Mouse (Mus musculus) spleen, adult 18-20 months (tissue): ENCODE measurements around the gene Zfp786.
A peak's percentile ranks its signal among the peaks of the same experiment; 100 is the strongest.
"Not testable (repeated sequence)": the region's sequence is repeated elsewhere in the genome, so short reads cannot be mapped to it uniquely, and the experiment has no call there.

ENCODE experiments used
- DNase-seq, 2 experiments: peaks; one replicate each; pipeline ENCODE4 v3.0.0; 2022; ENCODE audit warnings: mixed read lengths in 2 of 2

Gene Zfp786

DNA sequence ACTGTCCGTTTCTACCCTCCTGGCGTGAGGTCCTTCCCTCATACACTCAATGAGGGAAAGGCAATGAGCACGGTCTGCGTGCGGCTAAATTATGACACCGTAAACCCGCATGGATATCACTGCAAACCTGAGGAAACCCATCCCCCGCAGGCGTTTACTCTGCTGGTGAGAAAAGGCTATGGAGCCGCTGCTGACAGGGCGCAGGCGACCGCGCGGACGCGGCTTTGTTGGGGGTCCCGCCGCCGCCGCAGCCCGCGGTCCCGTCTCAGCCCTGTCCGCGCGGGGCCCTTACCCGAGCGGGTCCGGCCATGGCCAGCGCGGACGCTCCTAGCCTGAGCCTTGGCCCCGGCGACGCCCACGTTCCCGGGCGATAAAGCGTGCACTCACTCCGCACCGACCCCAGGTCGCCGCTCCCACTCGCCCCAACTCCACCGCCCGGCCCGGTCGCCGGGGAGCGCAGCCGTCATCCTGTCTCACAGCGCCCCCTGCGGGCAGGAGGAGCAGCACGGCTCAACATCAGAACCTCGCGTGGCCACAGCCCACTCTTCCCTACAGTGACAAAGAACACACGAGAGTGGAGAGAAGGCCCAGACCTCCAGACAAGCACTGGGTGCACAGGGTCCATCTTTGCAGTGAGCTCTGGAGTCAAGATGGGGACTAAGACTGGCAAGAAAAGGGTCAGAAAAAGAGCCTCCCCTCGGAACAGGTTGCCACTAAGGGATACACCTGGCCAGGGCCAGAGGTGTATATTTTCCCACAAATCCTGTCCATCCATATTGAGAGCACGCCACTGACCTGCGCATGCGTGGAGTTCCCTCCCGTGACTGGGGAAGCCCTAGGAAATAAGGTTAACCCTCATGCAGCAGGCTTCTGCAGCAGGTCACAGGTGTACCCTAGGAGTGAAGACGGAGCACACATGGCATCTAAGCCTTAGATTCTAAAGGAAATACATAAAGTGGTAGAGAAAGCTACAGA, at the start of gene Zfp786:
TSS of gene Zfp786 (minus strand) at position 764 of the 975 bp plus-strand sequence.
- peak; percentile 82 to 93 for DNase-seq

DNA sequence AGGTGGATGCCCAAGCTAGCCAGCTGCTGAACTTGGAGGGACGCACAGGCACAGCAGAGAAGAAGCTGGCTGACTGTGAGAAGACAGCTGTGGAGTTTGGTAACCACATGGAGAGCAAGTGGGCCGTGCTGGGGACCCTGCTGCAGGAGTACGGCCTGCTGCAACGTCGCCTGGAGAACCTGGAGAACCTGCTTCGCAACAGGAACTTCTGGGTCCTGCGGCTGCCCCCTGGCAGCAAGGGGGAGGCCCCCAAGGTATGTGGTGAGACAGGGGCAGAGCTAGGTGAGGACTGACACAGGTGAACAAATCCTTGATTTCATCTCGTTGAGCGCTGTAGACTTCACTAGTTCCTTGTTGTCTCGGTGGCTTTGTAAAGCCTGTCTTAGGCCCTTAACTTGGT, 49.5 kb upstream of the Zfp786 start:
- DNase-seq: no peak

DNA sequence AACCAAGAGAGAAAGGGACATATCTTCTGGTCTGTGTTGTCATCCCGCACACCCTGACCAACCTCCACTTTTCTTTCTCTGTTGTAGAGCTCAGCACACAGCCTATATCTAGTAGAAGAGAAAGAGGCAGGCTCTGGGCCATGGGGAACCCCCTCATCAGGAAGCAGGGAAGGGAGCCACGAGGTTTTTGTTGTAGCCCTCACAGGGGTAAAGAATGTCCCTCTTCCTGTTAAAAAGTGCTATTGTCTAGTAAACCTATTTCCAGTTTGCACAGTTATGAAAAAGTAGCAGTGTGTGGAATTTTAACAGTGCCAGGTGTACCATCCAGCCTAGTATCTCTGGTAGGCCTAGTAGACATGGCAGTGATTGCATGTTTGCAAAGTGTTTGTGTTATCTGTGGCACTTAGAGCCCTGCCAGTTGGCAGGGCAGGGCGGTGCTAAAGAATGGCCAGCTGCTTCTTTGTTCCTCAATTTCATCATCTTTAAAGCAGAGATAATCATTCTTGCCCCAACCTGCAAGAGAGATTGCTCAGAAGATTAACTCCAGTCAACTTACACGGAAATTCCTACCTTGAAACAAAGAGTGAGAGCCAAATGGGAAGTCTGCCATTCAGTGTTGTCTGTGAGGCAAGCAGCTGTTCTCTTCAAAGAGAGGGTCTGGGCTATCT, 48.5 kb upstream of the Zfp786 start:
- no peak for DNase-seq

DNA sequence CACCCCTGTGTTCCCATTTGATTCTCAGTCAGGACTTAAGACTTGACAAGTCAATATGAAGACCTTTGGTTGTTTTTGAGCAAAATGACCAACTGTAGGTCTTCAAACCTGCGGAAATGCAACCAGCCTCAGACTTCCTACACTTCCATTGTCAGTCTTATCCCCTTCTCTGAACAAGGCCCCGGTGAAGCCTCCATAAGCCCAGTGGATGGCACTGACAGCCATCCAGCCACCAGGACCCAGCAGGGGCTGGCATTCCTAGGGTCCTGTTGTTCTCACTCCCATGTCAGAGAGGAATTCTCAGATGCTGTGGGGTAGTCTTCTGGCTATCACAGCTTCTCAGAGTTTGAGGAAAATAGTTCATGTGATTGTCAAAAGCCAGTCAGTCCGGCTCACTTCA, 47.9 kb upstream of the Zfp786 start:
- DNase-seq: no peak

DNA sequence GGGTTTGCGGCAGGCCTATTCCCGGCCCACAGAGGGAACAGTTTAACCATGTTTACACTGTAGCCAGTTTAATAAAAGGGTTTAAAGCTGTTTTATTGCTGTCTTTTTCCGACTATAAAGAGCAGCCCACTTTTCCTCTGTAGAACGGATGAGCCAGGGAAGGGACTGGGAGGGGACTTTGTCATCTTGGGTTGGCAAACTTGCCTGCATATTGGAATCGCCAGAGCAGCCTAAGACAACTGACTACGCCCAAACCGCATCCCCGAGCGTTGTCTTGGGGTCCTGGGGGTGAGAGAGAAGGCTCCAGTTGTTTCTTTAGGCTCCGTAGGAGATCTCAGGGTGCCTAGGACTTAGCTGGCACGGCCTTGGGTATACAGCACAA, 47.5 kb upstream of the Zfp786 start:
- DNase-seq: no peak

DNA sequence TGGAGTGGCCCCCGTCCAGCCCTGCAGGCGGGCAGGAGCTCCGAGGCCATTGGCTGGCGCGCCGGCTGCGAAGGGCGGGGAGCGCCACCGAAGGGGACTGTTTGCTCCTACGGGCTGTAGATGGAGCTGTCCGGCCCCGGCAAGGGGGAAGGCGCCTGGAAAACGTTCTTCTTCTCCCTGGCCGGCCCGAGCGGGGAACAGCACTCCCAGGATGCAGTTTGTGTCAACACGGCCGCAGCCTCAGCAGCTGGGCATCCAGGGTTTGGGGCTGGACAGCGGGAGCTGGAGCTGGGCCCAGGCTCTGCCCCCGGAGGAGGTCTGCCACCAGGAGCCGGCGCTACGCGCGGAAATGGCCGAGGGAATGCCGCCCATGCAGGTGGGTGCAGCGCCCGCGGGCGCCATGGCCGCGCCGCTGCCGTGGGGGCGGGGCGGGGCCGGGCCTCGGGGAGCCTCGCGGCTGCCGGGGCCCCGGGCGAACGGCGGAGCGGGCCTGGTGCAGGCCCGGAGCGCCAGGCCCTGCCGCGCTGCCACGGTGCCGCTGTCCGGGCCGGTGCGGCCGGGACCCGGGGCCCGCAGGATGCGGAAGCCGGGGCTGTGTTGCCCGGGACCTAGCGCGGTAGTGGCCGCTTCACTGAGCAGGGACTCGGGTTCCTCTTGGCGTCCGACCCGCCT, 46.9 kb upstream of the Zfp786 start:
- DNase-seq: peak; percentile 72 to 80

DNA sequence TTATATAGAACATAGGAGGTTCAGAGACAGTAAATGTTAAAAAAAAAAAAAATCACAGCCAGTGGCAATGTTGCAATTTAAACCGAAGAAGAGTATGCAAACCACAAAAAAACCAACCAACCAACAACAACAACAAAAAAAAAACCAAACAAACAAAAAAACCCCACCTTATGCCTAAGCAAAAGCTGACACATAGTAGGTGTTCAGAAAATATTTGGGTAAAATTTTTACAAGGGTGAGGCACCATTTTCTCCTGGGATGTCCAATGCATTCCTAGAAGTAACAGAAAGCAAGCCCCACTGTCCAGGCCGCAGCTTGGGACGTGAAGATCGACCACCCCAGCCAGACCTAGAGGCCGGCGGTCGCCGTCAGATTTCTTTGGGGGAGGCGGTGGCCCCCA, 46.4 kb upstream of the Zfp786 start, which contains the start of gene Zfp282:
TSS of gene Zfp282 (plus strand) at position 147 of the 400 bp plus-strand sequence.
- DNase-seq: no peak

DNA sequence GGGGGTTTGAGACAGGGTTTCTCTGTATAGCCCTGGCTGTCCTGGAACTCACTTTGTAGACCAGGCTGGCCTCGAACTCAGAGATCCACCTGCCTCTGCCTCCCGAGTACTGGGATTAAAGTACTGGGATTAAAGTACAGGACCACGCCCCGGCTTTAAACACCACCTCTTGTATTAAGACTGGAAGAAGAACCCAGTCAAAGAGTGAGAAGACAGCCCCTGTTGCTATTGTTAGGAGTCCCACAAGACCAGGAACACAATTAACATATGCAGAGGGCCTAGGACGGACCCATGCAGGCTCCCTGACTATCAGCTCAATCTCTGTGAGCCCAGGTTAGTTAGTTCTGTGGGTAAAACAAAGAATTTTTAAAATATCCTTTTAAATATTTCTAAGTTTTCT, 41.6 kb upstream of the Zfp786 start:
- DNase-seq: no peak

DNA sequence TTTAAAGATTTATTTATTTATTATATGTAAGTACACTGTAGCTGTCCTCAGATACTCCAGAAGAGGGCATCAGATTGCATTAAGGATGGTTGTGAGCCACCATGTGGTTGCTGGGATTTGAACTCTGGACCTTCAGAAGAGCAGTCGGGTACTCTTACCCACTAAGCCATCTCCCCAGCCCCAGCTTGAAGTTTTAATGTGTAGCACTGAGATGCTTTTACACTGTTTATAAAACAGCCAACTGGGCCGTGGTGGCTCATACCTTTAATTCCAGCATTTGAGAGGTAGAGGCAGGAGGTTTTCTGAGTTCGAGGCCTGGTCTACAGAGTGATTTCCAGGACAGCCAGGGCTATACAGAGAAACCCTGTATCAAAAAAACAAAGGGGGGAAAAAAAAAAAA, 27.1 kb upstream of the Zfp786 start:
- not testable (repeated sequence) for DNase-seq

DNA sequence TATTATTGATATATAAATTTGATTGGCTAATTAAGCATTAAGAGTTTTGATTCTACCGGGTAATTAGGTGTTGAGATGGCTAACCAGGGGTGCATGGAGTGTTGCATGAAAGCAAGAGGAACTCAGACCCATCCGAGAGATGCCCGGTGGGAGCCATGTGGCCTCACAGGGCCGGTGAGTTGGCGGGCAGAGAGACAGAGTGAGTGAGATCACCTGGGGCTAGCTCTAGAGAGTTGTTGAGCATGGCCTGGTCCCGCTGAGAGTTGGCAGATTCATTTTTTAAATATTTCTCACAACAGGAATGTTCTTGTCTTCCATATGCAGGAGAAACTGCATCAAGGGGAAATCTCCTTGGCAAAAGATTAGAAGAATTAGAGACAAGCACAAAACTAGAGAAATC, 26.6 kb upstream of the Zfp786 start:
- no peak for DNase-seq

DNA sequence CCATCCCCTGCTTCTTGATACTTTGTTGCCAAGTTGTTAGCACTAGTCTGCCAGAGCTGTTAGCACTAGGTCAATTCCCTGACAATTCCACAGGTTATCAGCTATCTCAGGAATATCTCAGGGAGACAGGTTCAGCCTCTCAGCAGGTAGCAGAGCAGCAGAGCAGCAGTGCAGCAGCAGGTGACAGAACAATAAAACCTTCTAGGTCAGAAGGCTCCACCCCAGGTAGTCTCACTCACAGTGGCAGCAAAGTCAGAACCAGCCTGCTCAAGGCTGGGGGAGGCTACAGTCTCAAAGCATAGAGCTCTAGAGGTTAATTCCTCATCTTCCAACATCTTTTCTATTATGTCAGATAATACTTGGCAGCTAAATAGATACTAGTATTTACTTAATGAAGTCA, 15.1 kb upstream of the Zfp786 start:
- no peak for DNase-seq

DNA sequence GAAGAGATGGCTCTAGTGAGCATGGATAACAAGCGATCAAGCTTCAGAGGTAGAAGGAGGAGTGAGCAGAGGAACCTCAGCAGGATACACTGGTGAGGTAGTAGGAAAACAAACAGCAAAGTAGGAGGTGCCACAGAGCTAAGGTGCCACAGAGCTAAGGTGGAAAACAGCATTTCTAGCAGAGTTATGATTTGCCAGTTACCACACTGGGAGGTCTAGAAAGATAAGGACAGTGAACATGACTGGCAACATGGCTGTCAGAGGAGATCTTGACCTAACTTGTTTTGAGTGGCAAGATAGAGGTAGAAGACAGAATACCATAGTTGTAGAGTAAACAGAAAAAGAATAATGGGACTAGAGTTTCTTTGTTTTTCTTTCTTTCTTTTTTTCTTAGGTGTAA, 11.7 kb upstream of the Zfp786 start:
- no peak for DNase-seq

DNA sequence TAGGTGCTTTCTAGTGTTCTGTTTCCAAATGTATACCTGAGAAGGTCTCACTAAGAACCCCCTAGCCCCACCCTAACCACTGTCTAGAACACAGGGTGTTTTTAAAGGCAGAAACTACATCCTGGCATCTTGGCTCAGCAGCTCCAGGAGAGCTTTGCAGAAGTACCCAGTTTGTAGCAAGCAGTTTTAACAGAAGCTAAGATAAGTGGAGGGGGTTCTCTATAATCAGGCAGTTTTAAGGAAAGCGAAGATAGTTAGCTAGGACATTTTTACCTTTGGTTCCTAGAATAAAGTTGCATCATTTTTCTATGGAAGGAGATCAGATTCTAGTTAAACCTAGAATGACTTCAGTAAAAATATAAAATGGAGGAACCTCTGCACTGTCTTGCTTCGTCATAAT, 11.2 kb upstream of the Zfp786 start:
- DNase-seq: no peak

DNA sequence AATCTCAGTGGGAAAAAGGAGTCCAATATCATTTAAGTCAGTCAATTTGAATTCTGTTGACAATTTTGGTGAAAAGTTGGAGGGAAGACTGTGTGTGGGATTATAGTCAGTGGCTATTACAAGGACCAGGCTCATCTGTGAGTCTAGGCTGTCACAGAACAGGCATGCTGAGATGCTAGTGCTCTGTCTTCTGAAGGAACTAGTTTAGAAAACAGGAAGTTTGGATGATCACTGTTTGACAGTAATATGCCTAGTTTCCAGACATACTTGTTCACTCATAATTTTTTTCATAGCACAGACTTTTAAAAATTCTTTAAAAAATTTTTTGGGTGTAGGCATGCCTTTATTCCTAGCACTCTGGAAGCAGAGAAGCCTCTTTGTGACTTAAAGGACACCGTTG, 10.4 kb upstream of the Zfp786 start:
- no peak for DNase-seq

DNA sequence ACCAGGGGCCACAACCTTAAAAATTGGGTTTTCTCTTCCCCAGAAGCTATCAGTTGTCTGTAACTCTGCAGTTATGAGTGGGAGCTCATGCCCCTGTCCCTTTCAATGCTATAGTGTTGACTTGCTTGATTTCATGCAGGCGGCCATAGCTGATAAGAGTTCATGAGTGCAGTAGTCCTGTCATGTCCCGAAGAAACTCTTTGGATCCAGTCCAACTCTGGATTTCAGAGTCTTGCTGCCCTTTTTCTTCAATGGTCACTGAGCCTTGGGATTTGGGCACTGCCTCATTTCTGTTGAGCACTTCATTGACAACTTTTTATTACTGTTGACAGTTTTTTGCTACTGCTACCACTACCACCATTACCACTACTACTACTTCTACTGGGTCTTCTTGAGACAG, 7.0 kb upstream of the Zfp786 start:
- no peak for DNase-seq

DNA sequence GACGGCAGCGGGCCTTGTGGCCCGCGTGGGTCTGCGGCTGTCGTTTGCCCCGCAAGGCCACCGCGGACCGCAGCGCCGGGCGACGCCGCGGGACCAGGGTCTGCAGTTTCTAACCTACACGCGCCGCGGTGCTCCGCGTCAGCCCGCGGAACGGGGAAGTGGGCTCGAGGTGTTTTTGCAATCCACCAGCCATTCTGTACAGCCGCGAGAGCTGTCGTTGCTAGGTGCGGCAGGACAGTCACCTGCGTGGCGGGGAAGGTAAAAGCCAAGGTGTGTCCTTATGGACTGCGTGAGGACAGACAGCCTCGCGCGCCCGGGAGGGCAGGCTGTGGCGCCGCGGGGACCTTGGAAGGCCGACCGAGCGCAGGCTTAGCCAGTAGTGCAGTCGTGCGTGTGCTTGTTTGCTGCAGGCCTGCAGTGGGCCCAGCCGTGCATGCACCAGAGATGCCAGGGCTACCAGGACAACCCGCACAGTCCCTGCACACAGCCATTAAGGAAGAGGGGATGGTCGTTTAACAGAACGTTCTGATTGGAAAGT, 5.4 kb upstream of the Zfp786 start:
- peak in 1 of 2 experiments; percentile 59 for DNase-seq

DNA sequence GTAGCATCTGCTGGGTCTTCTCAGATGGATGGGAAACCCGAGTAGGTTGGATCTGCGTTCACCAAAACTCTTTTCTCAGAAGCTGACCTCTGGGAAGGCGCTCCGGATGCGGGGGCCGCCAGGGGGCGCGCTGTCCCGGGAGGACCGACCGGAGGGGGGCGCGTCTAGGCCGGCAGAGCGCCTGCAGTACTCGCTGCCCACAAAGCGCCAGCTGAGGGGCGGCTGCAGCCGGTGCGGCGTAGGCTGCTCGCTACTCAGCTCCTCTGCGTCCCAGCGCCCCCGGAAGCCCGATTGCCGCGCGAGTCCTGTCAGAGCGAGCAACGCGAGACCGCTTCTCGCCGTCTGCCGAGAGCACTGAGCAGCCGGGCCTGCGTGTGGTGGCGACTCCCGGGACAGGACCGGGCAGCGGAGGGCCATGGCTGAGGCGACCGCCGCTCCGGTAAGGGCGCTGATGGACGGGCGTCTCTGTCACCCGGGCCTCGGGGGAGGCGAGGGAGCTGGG, 4.9 kb upstream of the Zfp786 start, which contains the start of gene Zfp398:
TSS of gene Zfp398 (plus strand) at position 180 of the 502 bp plus-strand sequence.
- peak; percentile 91 to 98 for DNase-seq

DNA sequence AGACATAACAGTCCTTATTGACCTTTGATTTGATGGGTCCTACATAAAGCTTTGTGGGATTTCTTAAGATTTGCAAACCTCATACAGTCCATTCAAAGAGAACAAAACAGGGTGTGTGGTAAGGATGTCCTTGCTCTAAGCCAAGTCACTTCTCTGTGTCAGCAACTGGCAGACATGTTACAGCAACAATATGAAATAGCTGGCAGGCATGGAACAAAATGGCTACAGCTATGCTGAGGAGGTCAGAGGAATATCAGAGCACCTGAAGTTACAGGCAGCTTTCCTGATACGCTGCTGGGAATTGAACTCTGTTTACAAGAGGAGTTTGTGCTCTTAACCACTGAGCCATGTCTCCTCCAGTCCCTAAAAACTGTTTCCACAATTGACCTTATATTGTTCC, 1.6 kb upstream of the Zfp786 start:
- no peak for DNase-seq

DNA sequence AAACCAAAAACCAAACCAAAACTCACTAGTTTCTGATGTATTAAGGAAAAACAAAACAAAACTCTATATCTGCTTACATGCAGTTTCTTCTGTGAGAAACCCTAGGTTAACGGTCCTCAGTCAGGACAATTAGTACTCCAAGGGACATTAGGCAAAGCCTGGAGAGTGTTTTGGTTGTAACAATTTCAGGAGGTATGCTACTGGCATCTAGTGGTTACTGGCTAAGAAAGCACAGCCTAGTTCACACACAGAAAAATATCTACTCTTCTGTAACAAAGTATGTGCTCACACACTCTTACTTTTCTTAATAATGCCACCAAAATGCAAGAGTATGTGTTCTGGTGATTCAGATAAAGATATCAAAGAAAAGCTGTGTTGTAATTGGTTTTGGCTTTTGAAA, 1.7 kb downstream of the Zfp786 start:
- no peak for DNase-seq

DNA sequence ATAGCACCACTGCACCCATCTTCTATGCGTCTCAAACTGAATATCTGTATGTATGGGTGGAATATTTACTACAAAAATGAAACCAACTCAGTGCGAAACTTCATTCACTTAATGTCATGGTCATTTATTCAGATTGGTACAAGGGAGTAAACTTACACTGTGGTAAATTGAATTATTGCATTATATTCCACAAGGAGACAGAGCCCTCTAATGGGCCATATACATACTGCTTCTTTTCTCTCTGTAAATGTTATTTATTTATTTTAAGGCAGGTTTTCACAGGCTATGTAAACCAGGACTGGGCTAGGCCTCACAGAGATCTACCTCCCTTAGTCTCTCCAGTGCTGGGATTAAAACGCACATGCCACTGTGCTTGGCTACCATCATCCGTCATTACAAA, 3.2 kb downstream of the Zfp786 start:
- DNase-seq: no peak

DNA sequence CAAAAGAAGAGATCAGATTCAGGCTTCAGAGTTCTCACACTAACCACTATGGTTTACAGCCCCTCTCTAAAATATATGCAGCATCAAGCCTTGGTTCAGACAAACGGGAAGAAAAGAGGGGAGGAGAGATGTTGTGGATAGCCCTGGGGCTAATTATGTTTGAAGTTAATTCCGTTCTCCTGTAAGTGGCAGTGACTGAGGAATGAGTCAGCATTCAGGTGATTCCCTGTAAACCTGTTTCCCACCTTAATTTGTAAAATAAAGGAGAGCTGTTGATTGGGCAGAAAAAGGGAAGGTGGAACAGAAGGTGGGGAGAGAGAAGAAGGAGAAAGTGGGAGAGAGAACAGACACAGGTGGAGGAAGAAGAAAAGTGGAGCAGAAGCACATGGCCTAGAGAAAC, 6.4 kb downstream of the Zfp786 start:
- no peak for DNase-seq

DNA sequence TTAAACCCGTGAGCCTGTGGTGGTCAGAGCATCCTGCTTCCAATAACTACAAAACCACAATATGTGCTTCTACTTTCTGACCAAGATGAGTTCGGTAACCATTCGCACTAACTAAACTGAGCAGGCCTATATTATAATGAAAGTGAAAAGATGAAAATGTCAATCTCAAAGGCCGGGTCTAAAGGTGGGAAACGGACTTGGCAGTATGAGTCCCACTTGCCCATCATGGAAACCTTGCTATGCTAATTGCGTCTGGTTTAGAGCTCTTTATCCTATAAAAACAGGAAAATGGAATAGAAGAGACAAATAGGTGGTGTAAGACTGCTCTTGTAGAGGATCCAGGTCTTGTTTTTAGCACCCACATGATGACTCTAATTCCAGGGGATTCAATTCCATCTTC, 8.9 kb downstream of the Zfp786 start:
- no peak for DNase-seq

DNA sequence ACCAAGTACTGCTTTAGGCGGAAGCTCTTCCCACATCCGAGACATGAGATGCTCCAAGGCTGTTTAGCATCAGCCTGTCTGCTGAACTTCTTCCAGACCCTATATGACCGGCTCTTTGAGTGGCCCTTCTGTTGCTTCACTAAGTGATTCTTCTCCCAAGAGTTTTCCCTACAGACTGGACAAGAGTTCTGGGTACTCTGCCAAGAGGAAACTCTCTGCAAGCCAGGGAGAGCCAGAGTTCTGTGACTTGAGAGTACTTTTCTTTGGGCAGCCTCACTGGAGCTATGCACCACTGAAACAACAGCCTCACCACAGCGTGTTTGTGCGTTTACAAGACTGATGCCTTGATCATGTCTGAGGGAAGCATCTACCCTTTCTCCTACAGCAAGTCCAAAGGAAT, 9.4 kb downstream of the Zfp786 start:
- no peak for DNase-seq
